Mouse (Mus musculus) midbrain, embryonic 10.5 days (tissue): Measurements from ENCODE around the gene Dytn. TPM values are rescaled to one million over a fixed set of nuclear protein-coding genes. Genes with fewer than 3 reads are reported as not detected.
A peak's percentile ranks its signal among the peaks of the same experiment; 100 is the strongest.

Experiments used
- DNase-seq: peaks from one replicate; pipeline ENCODE4 v3.0.0-alpha.2; 2017; ENCODE audit warnings: low spot score
- H3K27ac ChIP-seq: fragments of 300-500 bp; sonication (generic); replicated peaks from 2 replicates; pipeline ENCODE4 v1.5.1; 2016; ENCODE audit warnings: mild to moderate bottlenecking
- H3K27me3 ChIP-seq: fragments of 300-500 bp; sonication (generic); 2 replicates; pipeline ENCODE4 v1.6.1; 2016; ENCODE audit warnings: low read depth, mild to moderate bottlenecking; ENCODE audit not compliant: poor library complexity, severe bottlenecking
- H3K36me3 ChIP-seq: fragments of 300-500 bp; sonication (generic); 2 replicates; pipeline ENCODE4 v1.6.1; 2016; ENCODE audit warnings: mild to moderate bottlenecking, moderate library complexity
- H3K4me1 ChIP-seq: fragments of 300-500 bp; sonication (generic); 2 replicates; pipeline ENCODE4 v1.6.1; 2016
- H3K4me3 ChIP-seq: fragments of 300-500 bp; sonication (generic); 2 replicates; pipeline ENCODE4 v1.5.1; 2016; ENCODE audit warnings: mild to moderate bottlenecking, moderate library complexity
- H3K9me3 ChIP-seq: fragments of 300-500 bp; sonication (generic); replicated peaks from 2 replicates; pipeline ENCODE4 v1.6.1; 2016; ENCODE audit warnings: mild to moderate bottlenecking
- WGBS: fragments of 180-500 bp; shearing (Covaris S2); methylation state at CpG from one replicate; pipeline ENCODE4 v1.1.7; 2016; 5-methylcytosine and 5-hydroxymethylcytosine counted together
- polyA plus RNA-seq: library from polyadenylated mRNA; unstranded; fragments of >200 nt; fragmentation: Nextera tagmentation; extraction: Ambion mirVana; gene quantifications from 2 replicates; pipeline ENCODE4 v1.2.1, GENCODE M21; 2016

The Dytn gene
- polyA plus RNA-seq: not detected in 2 replicates

DNA sequence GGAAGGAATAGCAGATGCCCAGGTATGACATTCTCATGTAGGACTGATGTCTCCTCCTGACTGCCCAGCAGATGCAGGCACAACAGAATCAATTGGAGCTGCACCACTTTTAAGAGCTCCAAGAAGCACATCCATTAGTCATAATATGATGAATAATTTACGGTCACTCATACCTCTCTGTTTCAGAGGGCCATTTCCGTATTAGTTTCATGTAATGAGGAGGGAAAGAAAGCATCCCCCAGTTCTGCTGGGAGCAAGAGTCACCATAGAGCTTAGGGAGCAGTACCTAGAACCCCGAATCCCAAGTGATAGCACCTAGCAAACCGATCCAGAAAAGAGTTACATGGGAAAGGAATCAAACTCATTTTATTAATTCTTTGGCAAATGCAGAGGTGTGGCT is at the start of gene Dytn:
Gene Dytn, minus strand, starts transcription at position 101 of the 400 bp plus-strand sequence.
- Histone ChIP-seq H3K36me3 (no peaks in the 10 kb centered on the region), H3K27me3 (no peaks in the 10 kb centered on the region), H3K9me3 (no peaks in the 10 kb centered on the region), H3K4me3 (no peak within 1 kb of the TSS), H3K4me1 (no peaks in the 10 kb centered on the region), H3K27ac (no peak within 1 kb of the TSS)
- 88% methylated on average over 4 of the region's 4 CpGs for WGBS
- DNase-seq: no peak

DNA sequence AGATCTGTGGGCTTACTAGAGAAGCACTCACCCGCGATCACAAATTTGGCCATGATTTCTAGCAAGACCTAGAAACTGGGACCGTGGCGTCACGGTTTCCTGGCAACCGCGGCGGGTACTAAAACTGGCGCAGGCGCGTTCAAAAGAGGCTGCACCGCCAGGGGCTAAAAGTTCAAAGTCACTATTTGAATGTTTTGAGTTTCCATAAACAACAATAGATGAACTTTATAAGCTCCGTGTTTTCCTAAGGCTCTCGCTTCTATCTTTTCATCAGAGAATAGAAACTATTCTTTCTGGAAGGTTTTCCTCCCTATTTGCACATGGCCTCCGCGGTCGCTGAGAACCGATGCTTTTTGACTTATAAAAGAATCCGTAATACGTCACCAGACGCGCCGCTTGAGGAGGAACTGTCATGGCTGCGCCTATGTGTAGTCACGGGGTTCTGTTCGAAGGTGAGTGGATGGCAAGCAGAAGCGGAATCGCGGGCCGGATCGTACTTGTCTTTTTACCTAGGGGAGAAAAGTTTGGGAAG is 43.6 kb upstream of the Dytn start, which contains the start of the genes Mdh1b and Fastkd2:
Gene Mdh1b, minus strand, starts transcription at position 79 of the 532 bp plus-strand sequence.
Gene Fastkd2, plus strand, starts transcription at position 375 of the 532 bp plus-strand sequence.
- DNase-seq: peak; percentile 83
- no peaks in the 10 kb centered on the region for H3K27me3 ChIP-seq
- no peaks in the 10 kb centered on the region for H3K36me3 ChIP-seq
- no peaks in the 10 kb centered on the region for H3K9me3 ChIP-seq
- H3K27ac ChIP-seq: peak within 1 kb of the TSS; percentile 73
- H3K4me3 ChIP-seq: peak within 1 kb of the TSS; percentile 62
- H3K4me1 ChIP-seq: peaks cover 24% of the 10 kb centered on the region
- under 1% methylated on average over 31 of the region's 31 CpGs for WGBS

DNA sequence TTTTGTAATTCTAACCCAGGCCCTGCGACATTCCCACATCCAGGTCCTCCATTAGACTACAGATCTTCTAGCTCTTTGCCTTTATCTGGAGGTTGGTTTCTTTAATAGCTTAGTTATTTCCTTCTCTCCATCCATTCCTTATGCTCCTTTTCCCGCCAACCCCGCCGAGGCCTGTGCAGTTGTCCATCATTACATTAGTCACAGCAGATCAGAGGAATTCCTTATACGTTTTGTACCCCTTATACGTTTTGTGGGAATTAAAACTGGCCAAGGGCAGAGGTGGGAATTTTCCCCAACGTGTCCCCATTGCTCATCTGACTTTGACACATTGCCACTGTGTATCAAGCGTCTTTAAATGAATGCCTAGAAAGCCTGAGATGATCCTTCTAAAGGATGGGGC is 43.1 kb upstream of the Dytn start:
- DNase-seq: no peak
- Histone ChIP-seq H3K36me3 (no peaks in the 10 kb centered on the region), H3K4me3 (peak overlapping the region; percentile 62), H3K27ac (peak overlapping the region; percentile 73), H3K4me1 (peaks cover 24% of the 10 kb centered on the region), H3K27me3 (no peaks in the 10 kb centered on the region), H3K9me3 (no peaks in the 10 kb centered on the region)
- WGBS: 44% methylated on average over 8 of the region's 8 CpGs

DNA sequence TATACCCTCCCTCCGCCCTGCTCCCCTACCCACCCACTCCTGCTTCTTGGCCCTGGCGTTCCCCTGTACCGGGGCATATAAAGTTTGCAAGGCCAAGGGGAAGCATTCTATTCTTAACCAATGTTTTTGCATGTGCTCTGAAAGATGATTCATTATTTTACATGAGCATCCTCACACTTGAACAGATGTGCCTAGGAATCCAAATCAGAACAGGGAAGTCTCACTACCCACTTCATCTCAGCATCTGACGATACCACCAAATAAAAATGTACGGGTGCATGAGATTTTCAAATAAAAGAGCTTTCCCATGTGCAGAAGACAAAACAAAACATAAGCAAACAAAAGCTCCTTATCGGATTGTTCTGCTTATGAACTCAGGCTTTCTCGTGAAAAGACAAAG is 33.4 kb upstream of the Dytn start:
- no peaks in the 10 kb centered on the region for H3K27me3 ChIP-seq
- no peak for DNase-seq
- H3K27ac ChIP-seq: no peak overlapping the region
- WGBS: 81% methylated on average over 7 of the region's 7 CpGs
- no peaks in the 10 kb centered on the region for H3K4me1 ChIP-seq
- no peaks in the 10 kb centered on the region for H3K36me3 ChIP-seq
- no peaks in the 10 kb centered on the region for H3K9me3 ChIP-seq
- no peak overlapping the region for H3K4me3 ChIP-seq

DNA sequence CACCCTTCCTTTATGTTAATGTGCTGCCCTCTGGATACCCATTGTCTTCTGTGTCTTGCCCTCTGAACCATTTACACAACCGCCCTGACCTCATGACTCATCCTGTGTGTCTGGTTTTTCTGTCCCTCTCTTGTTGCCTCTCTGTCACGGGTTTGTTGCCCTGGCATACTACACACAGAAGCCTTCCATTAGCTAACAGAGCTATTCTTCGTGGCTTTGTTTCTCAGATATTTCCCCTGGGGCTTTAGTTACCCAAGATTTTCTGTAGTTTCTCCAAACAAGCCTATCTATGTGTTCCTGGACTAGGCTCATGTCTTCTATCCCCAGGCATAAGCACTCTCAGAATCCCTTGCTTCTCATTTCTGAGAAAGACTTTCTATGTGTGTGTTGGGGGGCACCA is 22.1 kb upstream of the Dytn start:
- Histone ChIP-seq H3K4me3 (no peak overlapping the region), H3K27me3 (no peaks in the 10 kb centered on the region), H3K4me1 (no peaks in the 10 kb centered on the region), H3K36me3 (no peaks in the 10 kb centered on the region), H3K27ac (no peak overlapping the region), H3K9me3 (no peaks in the 10 kb centered on the region)
- DNase-seq: no peak
- WGBS: 80% methylated on average over 3 of the region's 3 CpGs

DNA sequence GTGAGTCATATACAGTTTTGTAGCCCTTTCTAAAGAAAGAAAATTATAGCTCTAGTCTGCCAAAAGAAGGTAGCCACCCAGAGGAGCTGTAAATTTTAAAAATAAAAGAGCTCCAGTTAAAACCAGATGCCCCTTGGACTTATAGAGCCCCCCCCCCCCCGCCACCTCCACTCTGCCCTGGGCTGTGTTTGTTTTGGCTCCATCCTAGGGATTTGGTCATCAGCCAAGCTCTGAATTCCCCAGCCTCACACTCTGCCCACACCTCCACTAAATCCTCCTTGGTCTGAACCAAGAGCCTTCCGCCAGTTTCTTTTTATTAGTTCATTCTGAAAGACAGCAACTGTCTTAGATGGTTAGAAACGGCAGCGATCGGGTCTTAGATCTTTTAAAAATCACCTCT is 19.0 kb upstream of the Dytn start:
- Histone ChIP-seq H3K4me1 (peaks cover 5% of the 10 kb centered on the region; the same call in 1 of the 2 replicates), H3K27me3 (no peaks in the 10 kb centered on the region), H3K27ac (no peak overlapping the region), H3K4me3 (no peak overlapping the region), H3K9me3 (no peaks in the 10 kb centered on the region), H3K36me3 (no peaks in the 10 kb centered on the region)
- no peak for DNase-seq
- 85% methylated on average over 5 of the region's 5 CpGs for WGBS

DNA sequence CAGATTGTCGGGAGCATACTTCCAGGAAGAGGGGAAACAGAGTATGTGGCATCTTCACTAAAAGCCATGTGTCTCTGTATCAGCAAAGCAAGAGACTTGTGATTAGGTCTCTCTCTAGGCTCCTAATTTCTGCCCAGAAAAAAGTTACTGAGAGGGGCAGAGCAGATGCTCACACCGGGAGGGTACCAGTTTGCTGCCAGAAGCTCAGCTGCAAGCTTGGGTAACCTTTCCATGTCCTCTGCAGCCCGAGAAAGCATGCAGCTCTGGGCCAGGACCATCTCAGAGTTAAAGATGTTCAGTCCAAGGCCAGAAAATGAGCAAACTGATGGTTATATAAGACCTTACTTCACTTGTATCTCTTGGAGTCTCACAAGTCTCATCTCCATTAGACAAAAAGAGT is 10.1 kb upstream of the Dytn start:
- DNase-seq: no peak
- H3K27ac ChIP-seq: no peak overlapping the region
- no peaks in the 10 kb centered on the region for H3K36me3 ChIP-seq
- H3K4me3 ChIP-seq: no peak overlapping the region
- H3K4me1 ChIP-seq: peaks cover 7% of the 10 kb centered on the region; the same call in 1 of the 2 replicates
- H3K27me3 ChIP-seq: no peaks in the 10 kb centered on the region
- no peaks in the 10 kb centered on the region for H3K9me3 ChIP-seq
- WGBS: 86% methylated on average over 3 of the region's 3 CpGs

DNA sequence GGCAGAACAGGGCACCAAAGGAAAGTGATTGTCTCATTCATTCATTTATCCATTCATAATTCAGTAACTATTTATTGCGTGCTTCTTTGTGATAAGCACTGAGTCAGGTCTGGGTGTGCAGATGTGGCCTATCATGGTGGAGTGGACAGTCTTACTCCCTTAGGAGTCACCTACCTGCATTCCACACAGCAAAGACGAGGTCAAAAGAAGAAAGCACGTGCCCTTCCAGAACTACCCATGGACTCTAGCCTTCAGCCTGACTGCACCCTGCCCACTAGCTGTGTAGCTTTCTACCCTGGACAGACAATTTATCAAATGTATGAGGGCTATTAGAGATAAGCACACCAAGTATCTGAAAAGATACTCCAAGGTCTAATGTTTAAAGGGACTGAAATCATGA is 10.8 kb downstream of the Dytn start:
- no peak overlapping the region for H3K4me3 ChIP-seq
- H3K4me1 ChIP-seq: no peaks in the 10 kb centered on the region
- H3K9me3 ChIP-seq: no peaks in the 10 kb centered on the region
- no peaks in the 10 kb centered on the region for H3K36me3 ChIP-seq
- H3K27ac ChIP-seq: no peak overlapping the region
- WGBS: 92% methylated on average over 3 of the region's 3 CpGs
- no peak for DNase-seq
- H3K27me3 ChIP-seq: no peaks in the 10 kb centered on the region

DNA sequence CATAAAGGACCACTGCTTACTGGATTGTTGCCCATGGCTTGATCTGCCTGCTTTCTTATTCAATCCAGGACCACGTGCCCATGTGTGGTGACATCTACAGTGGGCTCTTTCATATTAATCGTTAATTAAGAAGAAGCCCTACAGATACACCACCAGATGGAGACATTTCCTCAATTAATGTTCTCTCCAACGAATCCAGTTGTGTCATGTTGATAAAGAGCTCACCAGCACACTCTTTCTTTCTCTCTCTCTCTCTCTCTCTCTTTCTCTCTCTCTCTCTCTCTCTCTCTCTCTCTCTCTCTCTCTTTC is 17.9 kb downstream of the Dytn start:
- Histone ChIP-seq H3K27me3 (0 out of 2 replicates have a peak, but pooled peaks cover 5% of the 10 kb centered on the region), H3K36me3 (no peaks in the 10 kb centered on the region), H3K27ac (no peak overlapping the region), H3K4me3 (no peak overlapping the region), H3K4me1 (peaks cover 15% of the 10 kb centered on the region), H3K9me3 (no peaks in the 10 kb centered on the region)
- DNase-seq: no peak
- 12% methylated on average over 3 of the region's 3 CpGs for WGBS

DNA sequence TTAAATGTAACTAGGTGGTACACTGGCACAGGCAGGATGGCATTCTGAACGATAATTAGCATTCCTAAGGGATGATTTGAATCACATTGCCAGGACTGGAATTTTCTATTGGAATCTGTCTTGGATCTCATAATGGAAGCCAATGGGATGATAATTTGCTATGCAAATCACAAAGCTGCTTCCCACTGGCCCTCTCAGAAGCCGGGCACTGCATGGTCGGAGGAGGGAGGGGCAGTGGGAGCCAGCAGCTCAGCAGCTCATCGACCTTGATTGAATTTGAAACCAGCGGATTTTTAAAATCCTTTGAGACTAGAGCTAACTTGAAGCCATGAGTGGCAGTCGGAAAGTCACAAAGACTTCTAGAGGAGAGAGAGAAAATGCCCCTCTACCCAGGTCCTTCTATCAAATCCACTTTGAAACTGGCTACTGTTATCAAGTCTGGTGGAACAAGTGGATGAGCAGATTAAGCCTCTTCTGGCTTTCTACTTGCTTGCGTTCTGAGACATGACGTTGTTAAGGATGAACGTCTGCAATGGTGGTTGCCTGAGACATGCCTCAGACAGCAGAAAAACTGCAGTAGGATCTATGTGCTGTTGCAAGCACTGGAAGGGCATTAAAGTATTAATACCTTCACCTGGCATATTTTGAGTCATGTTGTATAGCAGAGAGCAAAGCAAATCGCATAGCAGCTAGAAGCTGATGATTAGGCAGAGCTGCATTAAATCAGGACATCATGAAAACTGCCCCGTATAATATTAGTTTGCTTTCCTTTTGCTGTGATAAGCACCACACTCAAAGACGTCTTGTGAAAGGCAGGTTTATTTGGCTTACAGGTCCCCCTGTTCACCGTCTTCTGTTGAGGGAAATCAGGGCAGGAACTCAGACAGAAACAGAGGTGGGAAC is 18.5 kb downstream of the Dytn start:
- Histone ChIP-seq H3K36me3 (no peaks in the 10 kb centered on the region), H3K27me3 (0 out of 2 replicates have a peak, but pooled peaks cover 5% of the 10 kb centered on the region), H3K4me1 (peaks cover 15% of the 10 kb centered on the region), H3K27ac (no peak overlapping the region), H3K4me3 (0 out of 2 replicates have a peak overlapping the region, but pooled peaks have one; percentile 18), H3K9me3 (no peaks in the 10 kb centered on the region)
- WGBS: 25% methylated on average over 13 of the region's 13 CpGs
- no peak for DNase-seq

DNA sequence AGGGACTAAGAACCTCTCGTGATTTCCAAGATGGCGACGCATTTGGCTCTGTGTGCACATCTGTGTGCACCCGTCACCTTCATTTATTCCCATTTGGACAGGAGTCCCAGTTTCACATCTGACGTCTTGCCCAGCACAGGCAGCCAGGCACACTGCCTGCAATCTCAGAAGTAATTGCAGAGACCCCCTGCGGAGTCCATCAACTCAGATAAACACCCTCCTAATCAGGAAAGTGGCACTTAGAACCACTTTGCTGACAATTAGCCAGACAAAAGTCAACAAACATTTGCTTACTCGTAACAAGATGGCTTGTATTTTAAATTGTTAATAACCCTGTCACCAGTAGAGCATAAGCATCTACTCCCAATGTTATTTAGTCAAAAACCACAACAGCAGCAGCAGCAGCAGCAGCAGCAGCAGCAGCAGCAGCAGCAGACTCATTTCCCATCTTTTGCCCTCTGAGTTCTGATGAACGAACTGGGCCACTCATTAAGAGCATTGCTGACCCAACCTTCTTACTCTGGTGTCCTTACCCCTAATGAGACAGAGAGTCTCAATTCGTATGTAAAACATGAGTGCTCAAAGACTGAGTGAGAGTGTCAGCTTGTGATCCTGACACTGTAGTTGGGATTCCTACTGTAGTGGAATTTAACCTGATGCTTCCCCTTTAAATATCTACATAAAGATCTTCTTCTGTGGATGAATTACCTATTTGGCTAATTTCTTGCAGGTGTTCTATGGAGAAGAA is 19.4 kb downstream of the Dytn start:
- no peak overlapping the region for H3K27ac ChIP-seq

DNA sequence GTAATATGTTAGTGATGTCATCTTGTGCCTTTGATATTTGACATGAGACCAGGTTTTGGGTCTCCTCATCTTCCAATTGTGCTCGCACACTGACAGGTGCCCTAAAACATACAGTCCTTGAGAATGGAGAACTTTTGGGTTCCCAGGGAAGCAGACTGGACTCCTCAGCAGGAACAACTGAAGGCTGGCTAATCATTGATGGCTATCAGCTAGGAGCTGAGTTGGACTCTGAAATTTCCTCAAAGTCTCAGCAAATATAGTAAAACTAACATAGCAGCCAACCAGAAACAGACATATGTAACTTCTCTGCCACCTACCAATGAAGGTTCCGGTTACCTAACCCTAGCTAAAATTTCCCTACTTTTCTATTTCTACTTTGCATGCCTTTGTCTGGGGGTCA is 20.6 kb downstream of the Dytn start:
- H3K4me3 ChIP-seq: no peak overlapping the region
- 0 out of 2 replicates have a peak, but pooled peaks cover 5% of the 10 kb centered on the region for H3K27me3 ChIP-seq
- H3K9me3 ChIP-seq: no peaks in the 10 kb centered on the region
- no peak overlapping the region for H3K27ac ChIP-seq
- WGBS: 91% methylated on average over 2 of the region's 2 CpGs
- no peak for DNase-seq
- no peaks in the 10 kb centered on the region for H3K36me3 ChIP-seq
- peaks cover 15% of the 10 kb centered on the region for H3K4me1 ChIP-seq

More for the DNA sequence above, 19.4 kb downstream of the Dytn start:
- peaks cover 15% of the 10 kb centered on the region for H3K4me1 ChIP-seq
- 55% methylated on average over 9 of the region's 9 CpGs for WGBS
- H3K9me3 ChIP-seq: no peaks in the 10 kb centered on the region
- H3K4me3 ChIP-seq: no peak overlapping the region
- H3K36me3 ChIP-seq: no peaks in the 10 kb centered on the region
- 0 out of 2 replicates have a peak, but pooled peaks cover 5% of the 10 kb centered on the region for H3K27me3 ChIP-seq
- DNase-seq: no peak
